Mouse (Mus musculus) mesoderm, embryonic 11.5 days (tissue): ENCODE measurements at regions not wholly inside any gene's neighbourhood (a gene's known extent, or its start where the extent isn't known, plus 50 kb on each side); places are given as distances from the start of the nearest gene placed in this dataset.

ENCODE experiments used
- DNase-seq: peaks from one replicate; pipeline ENCODE4 v3.0.0-alpha.2; 2012; ENCODE audit warnings: low read depth, low spot score

- DNase-seq, result no peak
Observed at GRCm38 (mm10) chr10:50241645-50242044, 350.8 kb upstream of the Ascc3 start.

GRCm38 (mm10) chr10:50203587-50203986 lies 388.9 kb upstream of the Ascc3 start:
- peak; percentile 18 for DNase-seq

- no peak for DNase-seq
Observed at GRCm38 (mm10) chr10:50201691-50202090, 390.8 kb upstream of the Ascc3 start.

GRCm38 (mm10) chr10:50199857-50200256 lies 392.6 kb upstream of the Ascc3 start:
- DNase-seq, result no peak

- no peak for DNase-seq
Observed at GRCm38 (mm10) chr10:50197897-50198538, 394.5 kb upstream of the Ascc3 start.

GRCm38 (mm10) chr10:50190276-50190675 lies 401.7 kb upstream of the Grik2 start:
- no peak for DNase-seq

GRCm38 (mm10) chr10:50169116-50169515 lies 380.6 kb upstream of the Grik2 start:
- no peak for DNase-seq

- no peak for DNase-seq
Observed at GRCm38 (mm10) chr10:50138351-50138750, 349.8 kb upstream of the Grik2 start.

GRCm38 (mm10) chr10:50137783-50138182 lies 349.2 kb upstream of the Grik2 start:
- DNase-seq, result peak; percentile 13

GRCm38 (mm10) chr10:50136165-50136564 lies 347.6 kb upstream of the Grik2 start:
- no peak for DNase-seq

GRCm38 (mm10) chr10:50135499-50135898 lies 346.9 kb upstream of the Grik2 start:
- no peak for DNase-seq
